Mouse (Mus musculus) stomach, embryonic 16.5 days (tissue): ENCODE results near the gene Fxyd7. TPM values are rescaled to one million over a fixed set of nuclear protein-coding genes. Genes with fewer than 3 reads are reported as not detected.

Experiments
- ATAC-seq: fragments of 200-750 bp; cut with Nextera tagmentation; 2 replicates; pipeline ENCODE4 v1.8.0; 2017; ENCODE audit warnings: moderate number of reproducible peaks, moderate TSS enrichment; ENCODE audit not compliant: insufficient read depth, low FRiP score
- H3K27ac ChIP-seq: fragments of 300-500 bp; sonication (generic); 2 replicates; pipeline ENCODE4 v1.5.1; 2014; ENCODE audit warnings: low read length
- H3K27me3 ChIP-seq: fragments of 300-500 bp; sonication (generic); 2 replicates; pipeline ENCODE4 v1.6.1; 2014; ENCODE audit warnings: low read length, control low read depth, mixed read lengths; ENCODE audit not compliant: control insufficient read depth, insufficient read depth
- H3K36me3 ChIP-seq: fragments of 300-500 bp; sonication (generic); 2 replicates; pipeline ENCODE4 v1.6.1; 2014; ENCODE audit warnings: low read length; ENCODE audit not compliant: control insufficient read depth, insufficient read depth
- H3K4me1 ChIP-seq: fragments of 300-500 bp; sonication (generic); 2 replicates; pipeline ENCODE4 v1.6.1; 2014; ENCODE audit warnings: low read length, control low read depth, mixed read lengths; ENCODE audit not compliant: control insufficient read depth, insufficient read depth
- H3K4me2 ChIP-seq: fragments of 300-500 bp; sonication (generic); 2 replicates; pipeline ENCODE4 v1.6.1; 2014; ENCODE audit warnings: low read depth, low read length, mixed read lengths
- H3K4me3 ChIP-seq: fragments of 300-500 bp; sonication (generic); replicated peaks from 2 replicates; pipeline ENCODE4 v1.5.1; 2014; ENCODE audit warnings: mild to moderate bottlenecking, low read length
- H3K9ac ChIP-seq: fragments of 300-500 bp; sonication (generic); 2 replicates; pipeline ENCODE4 v1.6.1; 2014; ENCODE audit warnings: low read length
- H3K9me3 ChIP-seq: fragments of 300-500 bp; sonication (generic); replicated peaks from 2 replicates; pipeline ENCODE4 v1.6.1; 2016; ENCODE audit warnings: low read length, control low read depth; ENCODE audit not compliant: control insufficient read depth
- WGBS: fragments of 180-500 bp; shearing (Covaris S2); extraction: QIAGEN DNeasy Blood & Tissue Kit; methylation state at CpG from one replicate; pipeline ENCODE4 v1.1.7; 2014; 5-methylcytosine and 5-hydroxymethylcytosine counted together
- polyA plus RNA-seq: library from polyadenylated mRNA; unstranded; fragments of >200 nt; fragmentation: Nextera tagmentation; extraction: Ambion mirVana; gene quantifications from 2 replicates; pipeline ENCODE4 v1.2.1, GENCODE M21; 2015

Fxyd7 gene
- polyA plus RNA-seq, 1 experiment from 2014 or later = 25.8 TPM

- WGBS = 83% methylated on average over 8 of the region's 8 CpGs
Observed at GRCm38 (mm10) chr7:31079670-31080069, 28.4 kb upstream of the Fxyd7 start.

GRCm38 (mm10) chr7:31077885-31078445, 26.7 kb upstream of the Fxyd7 start:
- Histone ChIP-seq H3K4me1 (peaks cover 14% of the 10 kb centered on the region), H3K27me3 (no peaks in the 10 kb centered on the region), H3K4me2 (no peak overlapping the region), H3K9ac (no peak overlapping the region), H3K36me3 (no peaks in the 10 kb centered on the region), H3K27ac (no peak overlapping the region; the same call in 1 of the 2 replicates), H3K9me3 (no peaks in the 10 kb centered on the region), H3K4me3 (no peak overlapping the region)
- 35% methylated on average over 5 of the region's 5 CpGs for WGBS
- no peak for ATAC-seq

More at GRCm38 (mm10) chr7:31079670-31080069, 28.4 kb upstream of the Fxyd7 start:
- H3K27me3 ChIP-seq = no peaks in the 10 kb centered on the region
- no peak for ATAC-seq
- peaks cover 16% of the 10 kb centered on the region; the same call in 1 of the 2 replicates for H3K4me1 ChIP-seq
- no peaks in the 10 kb centered on the region for H3K9me3 ChIP-seq
- H3K36me3 ChIP-seq = no peaks in the 10 kb centered on the region
- no peak overlapping the region for H3K27ac ChIP-seq
- no peak overlapping the region for H3K4me2 ChIP-seq
- H3K4me3 ChIP-seq = no peak overlapping the region
- H3K9ac ChIP-seq = no peak overlapping the region

GRCm38 (mm10) chr7:31077470-31077869, 26.2 kb upstream of the Fxyd7 start:
- no peaks in the 10 kb centered on the region for H3K9me3 ChIP-seq
- WGBS = 47% methylated on average over 6 of the region's 6 CpGs
- no peak overlapping the region for H3K9ac ChIP-seq
- H3K4me2 ChIP-seq = no peak overlapping the region
- no peaks in the 10 kb centered on the region for H3K36me3 ChIP-seq
- ATAC-seq = no peak
- H3K4me1 ChIP-seq = peaks cover 10% of the 10 kb centered on the region
- H3K27ac ChIP-seq = peak overlapping the region; percentile 89; the same call in 1 of the 2 replicates
- no peak overlapping the region for H3K4me3 ChIP-seq
- H3K27me3 ChIP-seq = no peaks in the 10 kb centered on the region

- ATAC-seq = peak; percentile 77
- H3K4me3 ChIP-seq = peak within 1 kb of the TSS; percentile 52
- 44% methylated on average over 5 of the region's 5 CpGs for WGBS
Observed at GRCm38 (mm10) chr7:31076492-31076891, 25.2 kb upstream of the Fxyd7 start, which contains the start of gene Fxyd3. Fxyd3 (minus strand) TSS chr7:31076704.

GRCm38 (mm10) chr7:31074713-31075069, 23.4 kb upstream of the Fxyd7 start:
- no peaks in the 10 kb centered on the region for H3K36me3 ChIP-seq
- peaks cover 20% of the 10 kb centered on the region for H3K4me1 ChIP-seq
- H3K27me3 ChIP-seq = no peaks in the 10 kb centered on the region
- ATAC-seq = no peak
- H3K9ac ChIP-seq = peak overlapping the region; percentile 56; the same call in 1 of the 2 replicates
- peak overlapping the region; percentile 89 for H3K27ac ChIP-seq
- peak overlapping the region; percentile 52 for H3K4me3 ChIP-seq
- no peaks in the 10 kb centered on the region for H3K9me3 ChIP-seq
- peak overlapping the region; percentile 53 for H3K4me2 ChIP-seq
- 55% methylated on average over 5 of the region's 5 CpGs for WGBS

More at GRCm38 (mm10) chr7:31076492-31076891, 25.2 kb upstream of the Fxyd7 start, which contains the start of gene Fxyd3:
- Histone ChIP-seq H3K36me3 (no peaks in the 10 kb centered on the region), H3K9me3 (no peaks in the 10 kb centered on the region), H3K27me3 (no peaks in the 10 kb centered on the region), H3K4me1 (peaks cover 12% of the 10 kb centered on the region), H3K4me2 (peak within 1 kb of the TSS; percentile 53), H3K27ac (peak within 1 kb of the TSS; percentile 89), H3K9ac (peak within 1 kb of the TSS; percentile 73)

- no peak for ATAC-seq
Observed at GRCm38 (mm10) chr7:31074061-31074712, 22.9 kb upstream of the Fxyd7 start.

GRCm38 (mm10) chr7:31073546-31073945, 22.3 kb upstream of the Fxyd7 start:
- H3K27ac ChIP-seq = peak overlapping the region; percentile 89

More at GRCm38 (mm10) chr7:31074061-31074712, 22.9 kb upstream of the Fxyd7 start:
- Histone ChIP-seq H3K27ac (peak overlapping the region; percentile 89), H3K4me3 (peak overlapping the region; percentile 52), H3K9me3 (no peaks in the 10 kb centered on the region), H3K4me2 (peak overlapping the region; percentile 53), H3K4me1 (peaks cover 20% of the 10 kb centered on the region), H3K27me3 (no peaks in the 10 kb centered on the region), H3K9ac (peak overlapping the region; percentile 56), H3K36me3 (no peaks in the 10 kb centered on the region)
- WGBS = 39% methylated on average over 7 of the region's 7 CpGs

GRCm38 (mm10) chr7:31072326-31072725, 21.1 kb upstream of the Fxyd7 start:
- Histone ChIP-seq H3K9me3 (no peaks in the 10 kb centered on the region), H3K27me3 (no peaks in the 10 kb centered on the region), H3K4me2 (peak overlapping the region; percentile 53), H3K36me3 (no peaks in the 10 kb centered on the region), H3K4me3 (peak overlapping the region; percentile 28), H3K9ac (no peak overlapping the region), H3K4me1 (peaks cover 21% of the 10 kb centered on the region), H3K27ac (peak overlapping the region; percentile 89)
- ATAC-seq = no peak
- WGBS = 25% methylated on average over 9 of the region's 9 CpGs

More at GRCm38 (mm10) chr7:31073546-31073945, 22.3 kb upstream of the Fxyd7 start:
- peaks cover 23% of the 10 kb centered on the region for H3K4me1 ChIP-seq
- peak overlapping the region; percentile 56 for H3K9ac ChIP-seq
- peak overlapping the region; percentile 52 for H3K4me3 ChIP-seq
- peak overlapping the region; percentile 53 for H3K4me2 ChIP-seq
- no peaks in the 10 kb centered on the region for H3K27me3 ChIP-seq
- ATAC-seq = peak; percentile 54; the same call in 1 of the 2 replicates
- H3K9me3 ChIP-seq = no peaks in the 10 kb centered on the region
- no peaks in the 10 kb centered on the region for H3K36me3 ChIP-seq

GRCm38 (mm10) chr7:31070324-31070723, 19.1 kb upstream of the Fxyd7 start:
- H3K9ac ChIP-seq = no peak overlapping the region; the same call in none of the 2 replicates
- no peaks in the 10 kb centered on the region for H3K36me3 ChIP-seq
- peaks cover 22% of the 10 kb centered on the region for H3K4me1 ChIP-seq
- no peak for ATAC-seq
- WGBS = 72% methylated on average over 6 of the region's 6 CpGs
- H3K27ac ChIP-seq = no peak overlapping the region
- no peak overlapping the region for H3K4me2 ChIP-seq
- H3K4me3 ChIP-seq = no peak overlapping the region
- no peaks in the 10 kb centered on the region for H3K9me3 ChIP-seq
- H3K27me3 ChIP-seq = no peaks in the 10 kb centered on the region
